Comparison of ENCODE assay signal across 13 mouse cellular contexts in genomic region chr15:7263339-7263738, GRCm38 (mm10).
DNase-seq lines count a peak whose midpoint lies in the region; ATAC-seq lines count a peak whose summit lies in the region.
"Had no signal": no experiment of that assay in that cellular context is flagged by ENCODE, and none has a peak within 500 bp of the region (broad histone marks: within the 10 kb centered on the region; RNA-seq: fewer than 3 reads in every experiment).

No protein-coding gene starts in this region.

- no peaks in the 10 kb centered on the region for H3K9me3 ChIP-seq in heart, embryonic 10.5 days
- H3K9me3 ChIP-seq in intestine, embryonic 15.5 days = no peaks in the 10 kb centered on the region
- H3K9me3 ChIP-seq in intestine, embryonic 16.5 days (ENCODE audit: control insufficient read depth, low read length) = no peaks in the 10 kb centered on the region
- H3K9me3 ChIP-seq: embryonic facial prominence, embryonic 13.5 days; embryonic facial prominence, embryonic 15.5 days; forebrain, embryonic 10.5 days; forebrain, embryonic 12.5 days; G1E had no signal

- no peak overlapping the region for H3K4me2 ChIP-seq in intestine, embryonic 15.5 days (replicated peaks)
- H3K4me2 ChIP-seq in intestine, embryonic 16.5 days (ENCODE audit: low read depth, low read length) = no peak overlapping the region
- H3K4me2 ChIP-seq: embryonic facial prominence, embryonic 13.5 days; embryonic facial prominence, embryonic 15.5 days; forebrain, embryonic 12.5 days had no signal

- no peak overlapping the region for H3K9ac ChIP-seq in intestine, embryonic 15.5 days
- no peak overlapping the region for H3K9ac ChIP-seq in intestine, embryonic 16.5 days (ENCODE audit: low read depth, low read length)
- H3K9ac ChIP-seq: embryonic facial prominence, embryonic 13.5 days; embryonic facial prominence, embryonic 15.5 days; forebrain, embryonic 12.5 days had no signal

- no peak overlapping the region for H3K27ac ChIP-seq in heart, embryonic 10.5 days
- H3K27ac ChIP-seq in intestine, embryonic 15.5 days = no peak overlapping the region
- H3K27ac ChIP-seq in intestine, embryonic 16.5 days (ENCODE audit: low read length) = no peak overlapping the region
- H3K27ac ChIP-seq: embryonic facial prominence, embryonic 13.5 days; embryonic facial prominence, embryonic 15.5 days; forebrain, embryonic 10.5 days; forebrain, embryonic 12.5 days had no signal

- no peaks in the 10 kb centered on the region for H3K36me3 ChIP-seq in heart, embryonic 10.5 days
- no peaks in the 10 kb centered on the region for H3K36me3 ChIP-seq in intestine, embryonic 15.5 days
- H3K36me3 ChIP-seq in intestine, embryonic 16.5 days (ENCODE audit: control insufficient read depth, insufficient read depth, low read length) = no peaks in the 10 kb centered on the region
- H3K36me3 ChIP-seq: embryonic facial prominence, embryonic 13.5 days; embryonic facial prominence, embryonic 15.5 days; forebrain, embryonic 10.5 days; forebrain, embryonic 12.5 days; G1E had no signal

- no peak overlapping the region for H3K4me3 ChIP-seq in heart, embryonic 10.5 days
- no peak overlapping the region for H3K4me3 ChIP-seq in intestine, embryonic 15.5 days (replicated peaks)
- H3K4me3 ChIP-seq in intestine, embryonic 16.5 days (ENCODE audit: low read length) = no peak overlapping the region
- H3K4me3 ChIP-seq: embryonic facial prominence, embryonic 13.5 days; embryonic facial prominence, embryonic 15.5 days; erythroblast, embryonic 14.5 days; forebrain, embryonic 10.5 days; forebrain, embryonic 12.5 days had no signal

- WGBS in heart, embryonic 10.5 days = 88% methylated on average over 9 of the region's 9 CpGs
- 84% methylated on average over 9 of the region's 9 CpGs for WGBS in intestine, embryonic 15.5 days
- WGBS in intestine, embryonic 16.5 days = 88% methylated on average over 9 of the region's 9 CpGs

- H3K4me1 ChIP-seq in heart, embryonic 10.5 days = no peaks in the 10 kb centered on the region
- H3K4me1 ChIP-seq in intestine, embryonic 15.5 days (replicated peaks) = no peaks in the 10 kb centered on the region
- H3K4me1 ChIP-seq in intestine, embryonic 16.5 days (ENCODE audit: control insufficient read depth, insufficient read depth, low read length) = no peaks in the 10 kb centered on the region
- H3K4me1 ChIP-seq: embryonic facial prominence, embryonic 13.5 days; embryonic facial prominence, embryonic 15.5 days; forebrain, embryonic 10.5 days; forebrain, embryonic 12.5 days had no signal

- peak; percentile 49 for ATAC-seq in intestine, embryonic 15.5 days
- peak; percentile 69 for ATAC-seq in intestine, embryonic 16.5 days
- ATAC-seq: CD4-positive, CD25-positive, alpha-beta regulatory T cell, adult 4 months had no signal

- peak; percentile 5 for DNase-seq in heart, embryonic 10.5 days (ENCODE audit: low spot score)
- no peak for DNase-seq in heart, postnatal 4 days
- no peak for DNase-seq in Muller cell, postnatal 12 days (ENCODE audit: inconsistent ontology term)
- DNase-seq in B cell, adult 2 months = no peak

- no peaks in the 10 kb centered on the region for H3K27me3 ChIP-seq in heart, embryonic 10.5 days (ENCODE audit: insufficient read depth, poor library complexity, severe bottlenecking)
- H3K27me3 ChIP-seq in intestine, embryonic 15.5 days (replicated peaks) = no peaks in the 10 kb centered on the region
- H3K27me3 ChIP-seq in intestine, embryonic 16.5 days (replicated peaks; ENCODE audit: control insufficient read depth, insufficient read depth, low read length) = no peaks in the 10 kb centered on the region
- H3K27me3 ChIP-seq: embryonic facial prominence, embryonic 13.5 days; embryonic facial prominence, embryonic 15.5 days; forebrain, embryonic 12.5 days had no signal
